Mouse (Mus musculus) MEL (cell line): Measurements from ENCODE around the gene Fam185a. TPM values are rescaled to one million over a fixed set of nuclear protein-coding genes. Genes with fewer than 3 reads are reported as not detected.

Experiments used
- DNase-seq: peaks from one replicate; pipeline ENCODE4 v3.0.0; 2011; ENCODE audit warnings: low read depth, low spot score
- H3K27ac ChIP-seq: 2 replicates; pipeline ENCODE4 v1.5.1; 2012; ENCODE audit warnings: low read depth, mild to moderate bottlenecking, control low read depth, low read length, moderate library complexity; ENCODE audit not compliant: control insufficient read depth
- H3K27me3 ChIP-seq, 2 experiments: fragments of 150-350 bp in 1 of 2; sonication (generic) in 1 of 2; 2 replicates each; pipeline ENCODE4 v1.6.1; 2012; ENCODE audit warnings: low read length in 2 of 2, mild to moderate bottlenecking in 2 of 2, improper control_type of control experiment in 1 of 2, moderate library complexity in 1 of 2; ENCODE audit not compliant: insufficient read depth in 2 of 2, control insufficient read depth in 1 of 2
- H3K36me3 ChIP-seq, 2 experiments: 2 replicates each; pipeline ENCODE4 v1.6.1; 2012 to 2014; ENCODE audit warnings: low read length in 2 of 2, improper control_type of control experiment in 1 of 2, inconsistent platforms in 1 of 2, mild to moderate bottlenecking in 1 of 2; ENCODE audit not compliant: insufficient read depth in 2 of 2, control insufficient read depth in 1 of 2
- H3K4me1 ChIP-seq, 2 experiments: fragments of 150-350 bp in 1 of 2; sonication (generic) in 1 of 2; 2 replicates each; pipeline ENCODE4 v1.6.1; 2012; ENCODE audit warnings: low read length in 2 of 2, improper control_type of control experiment in 1 of 2, mild to moderate bottlenecking in 1 of 2; ENCODE audit not compliant: insufficient read depth in 2 of 2, control insufficient read depth in 1 of 2
- H3K4me3 ChIP-seq, 2 experiments: fragments of 150-350 bp in 1 of 2; sonication (generic) in 1 of 2; 2 replicates each; pipeline ENCODE4 v1.5.1; 2012; ENCODE audit warnings: low read depth in 2 of 2, low read length in 2 of 2, mild to moderate bottlenecking in 2 of 2, moderate library complexity in 2 of 2, control low read depth in 1 of 2, improper control_type of control experiment in 1 of 2; ENCODE audit not compliant: control insufficient read depth in 1 of 2, insufficient read depth in 1 of 2
- H3K79me2 ChIP-seq: 2 replicates; pipeline ENCODE4 v1.6.1; 2012; ENCODE audit warnings: mild to moderate bottlenecking, low read length, moderate library complexity; ENCODE audit not compliant: control insufficient read depth, poor library complexity, insufficient read depth
- H3K9ac ChIP-seq: 2 replicates; pipeline ENCODE4 v1.6.1; 2012; ENCODE audit warnings: low read depth, mild to moderate bottlenecking, control low read depth, low read length, moderate library complexity; ENCODE audit not compliant: control insufficient read depth, poor library complexity, severe bottlenecking
- H3K9me3 ChIP-seq: fragments of 150-350 bp; sonication (generic); replicated peaks from 2 replicates; pipeline ENCODE4 v1.6.1; 2012; ENCODE audit warnings: mild to moderate bottlenecking, low read length, improper control_type of control experiment, moderate library complexity; ENCODE audit not compliant: insufficient read depth
- CTCF ChIP-seq, 3 experiments: IDR thresholded peaks in 2 of 3; conservative IDR thresholded peaks in 1 of 3; 2 replicates each; pipeline ENCODE4 v1.5.1; 2011 to 2012; ENCODE audit warnings: low read length in 3 of 3, low read depth in 2 of 3, mild to moderate bottlenecking in 2 of 3, improper control_type of control experiment in 1 of 3, inconsistent platforms in 1 of 3, mixed read lengths in 1 of 3, moderate library complexity in 1 of 3; ENCODE audit not compliant: control insufficient read depth in 1 of 3, insufficient read depth in 1 of 3, poor library complexity in 1 of 3, severe bottlenecking in 1 of 3
- ELF1 ChIP-seq: IDR thresholded peaks from 2 replicates; pipeline ENCODE4 v1.6.1; 2014; ENCODE audit warnings: low read depth, mild to moderate bottlenecking, inconsistent platforms, low read length, improper control_type of control experiment, moderate library complexity
- GABPA ChIP-seq: IDR thresholded peaks from 2 replicates; pipeline ENCODE4 v1.6.1; 2012; ENCODE audit warnings: low read depth, mild to moderate bottlenecking, inconsistent platforms, low read length, improper control_type of control experiment, moderate library complexity
- MAX ChIP-seq: IDR thresholded peaks from 2 replicates; pipeline ENCODE4 v1.6.1; 2011; ENCODE audit warnings: low read length, improper control_type of control experiment
- MEF2A ChIP-seq: IDR thresholded peaks from 2 replicates; pipeline ENCODE4 v1.6.1; 2014; ENCODE audit warnings: low read depth, mild to moderate bottlenecking, inconsistent platforms, low read length, improper control_type of control experiment; ENCODE audit not compliant: poor library complexity, insufficient replicate concordance, severe bottlenecking; ENCODE audit errors: extremely low read depth
- MXI1 ChIP-seq: IDR thresholded peaks from 2 replicates; pipeline ENCODE4 v1.6.1; 2011; ENCODE audit warnings: mild to moderate bottlenecking, low read depth, low read length, improper control_type of control experiment
- NELFE ChIP-seq: IDR thresholded peaks from 2 replicates; pipeline ENCODE4 v1.6.1; 2011; ENCODE audit warnings: low read depth, low read length, improper control_type of control experiment
- RAD21 ChIP-seq: IDR thresholded peaks from 2 replicates; pipeline ENCODE4 v1.6.1; 2011; ENCODE audit warnings: mild to moderate bottlenecking, low read depth, low read length, improper control_type of control experiment
- RCOR1 ChIP-seq: IDR thresholded peaks from 2 replicates; pipeline ENCODE4 v1.6.1; 2012; ENCODE audit warnings: low read depth, mild to moderate bottlenecking, inconsistent platforms, low read length, improper control_type of control experiment
- SIN3A ChIP-seq: IDR thresholded peaks from 2 replicates; pipeline ENCODE4 v1.6.1; 2012; ENCODE audit warnings: low read length, improper control_type of control experiment, inconsistent platforms
- SMC3 ChIP-seq: IDR thresholded peaks from 2 replicates; pipeline ENCODE4 v1.6.1; 2011; ENCODE audit warnings: low read depth, low read length, improper control_type of control experiment
- UBTF ChIP-seq: IDR thresholded peaks from 2 replicates; pipeline ENCODE4 v1.6.1; 2012; ENCODE audit warnings: low read depth, mild to moderate bottlenecking, inconsistent platforms, low read length, improper control_type of control experiment, moderate library complexity, borderline replicate concordance; ENCODE audit not compliant: insufficient read depth
- ZC3H11A ChIP-seq: IDR thresholded peaks from 2 replicates; pipeline ENCODE4 v1.6.1; 2012; ENCODE audit warnings: low read depth, mild to moderate bottlenecking, inconsistent platforms, low read length, improper control_type of control experiment
- ZNF384 ChIP-seq: IDR thresholded peaks from 2 replicates; pipeline ENCODE4 v1.6.1; 2012; ENCODE audit warnings: low read depth, mild to moderate bottlenecking, inconsistent platforms, low read length, improper control_type of control experiment
- polyA plus RNA-seq, 2 experiments: library from polyadenylated mRNA; stranded (reverse) in 1 of 2; unstranded in 1 of 2; fragments of >175 nt in 1 of 2; fragments of >200 nt in 1 of 2; gene quantifications; 2 replicates each; pipeline versions ENCODE4 v1.2.1 to v1.2.4; 2012; ENCODE audit warnings: low replicate concordance in 2 of 2, low read depth in 1 of 2; ENCODE audit not compliant: insufficient read length in 2 of 2, insufficient read depth in 1 of 2, missing spikeins in 1 of 2
- total RNA-seq: library from RNA; depleted of rRNA; stranded (reverse); fragments of 300-350 nt; gene quantifications from 2 replicates; pipeline ENCODE4 v1.2.3, GENCODE M21; 2012

Gene Fam185a
- total and polyA plus RNA-seq, 3 experiments, result 20.2 to 28.3 TPM; not detected in 1

- Histone ChIP-seq H3K4me3 (peak overlapping the region; percentile 65 to 87), H3K27ac (no peak overlapping the region), H3K36me3 (peaks cover 9 to 22% of the 10 kb centered on the region in 2 experiments), H3K9ac (peak overlapping the region; percentile 75), H3K4me1 (peaks cover 10 to 15% of the 10 kb centered on the region in 2 experiments), H3K9me3 (no peaks in the 10 kb centered on the region), H3K27me3 (no peaks in the 10 kb centered on the region), H3K79me2 (peaks cover 26% of the 10 kb centered on the region)
- DNase-seq, result peak; percentile 35
- TF ChIP-seq ELF1 (no peak), SIN3A (0 out of 2 replicates have a peak, but pooled peaks have one; percentile 11), MXI1 (peak; percentile 36; the same call in 1 of the 2 replicates)
Observed at GRCm38 (mm10) chr5:21426666-21427065, 1.9 kb downstream of the Fam185a start.

DNA sequence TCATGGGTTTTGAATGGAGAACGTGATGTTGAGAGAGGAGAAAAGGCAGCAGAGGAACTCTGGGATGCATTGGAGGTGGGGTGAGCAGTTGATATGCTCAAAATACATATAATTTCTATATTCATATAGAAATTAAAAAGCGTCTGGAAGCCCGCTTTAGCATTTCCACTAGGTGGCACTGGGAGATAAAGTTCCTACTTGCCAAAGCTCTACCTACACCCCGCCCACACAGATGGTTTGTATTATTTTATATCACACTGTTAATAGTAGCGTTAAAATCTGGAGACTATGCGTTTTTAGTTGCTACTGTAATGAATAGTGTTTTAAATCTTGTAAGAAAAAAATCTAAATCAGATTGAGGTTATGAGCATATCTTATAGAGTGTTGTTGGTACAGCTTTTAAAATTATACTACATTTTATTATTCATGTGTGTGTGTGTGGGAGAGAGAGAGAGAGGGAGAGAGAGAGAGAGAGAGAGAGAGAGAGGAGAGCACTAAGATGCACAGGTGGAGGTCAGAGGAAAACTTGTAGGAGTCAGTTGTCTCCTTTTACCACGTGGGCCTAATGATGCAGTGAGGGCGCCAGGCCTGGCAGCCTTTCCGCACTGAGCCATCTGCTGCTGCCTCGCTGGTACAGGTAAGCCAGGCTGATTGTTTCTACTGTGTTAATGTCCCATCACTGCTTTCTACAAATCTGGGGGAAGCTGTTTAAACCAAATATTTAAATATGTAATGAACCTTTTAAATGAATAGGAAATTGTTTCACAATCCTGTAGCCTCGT, 9.6 kb downstream of the Fam185a start:
- no peak overlapping the region for H3K27ac ChIP-seq

DNA sequence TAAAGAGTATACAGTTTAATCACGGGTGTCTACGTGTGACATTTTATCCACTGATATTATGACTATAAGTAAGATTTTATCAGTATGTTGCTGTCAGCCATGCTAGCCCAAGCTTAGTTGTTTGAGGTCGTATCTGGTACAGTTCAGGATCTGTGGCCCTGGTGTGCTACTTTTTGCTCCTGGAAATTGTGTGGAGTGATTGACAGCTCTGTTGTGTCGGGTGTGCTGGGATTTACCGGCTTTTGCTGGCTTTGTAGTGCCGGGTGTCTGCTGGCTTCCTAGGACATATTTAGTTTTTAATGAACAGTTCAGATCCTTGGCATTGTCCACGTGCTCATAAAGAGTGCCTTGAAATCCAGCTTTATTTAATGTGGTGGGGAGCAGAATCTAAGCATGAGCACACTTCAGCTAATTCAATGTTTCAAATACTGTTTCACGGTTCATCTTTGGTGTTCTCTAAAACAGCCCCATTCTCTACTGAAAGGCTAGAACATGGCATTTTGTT, 11.8 kb downstream of the Fam185a start:
- no peak overlapping the region for H3K27ac ChIP-seq
- DNase-seq, result no peak
- no peak overlapping the region for H3K9ac ChIP-seq
- H3K79me2 ChIP-seq, result no peaks in the 10 kb centered on the region
- H3K27me3 ChIP-seq, result no peaks in the 10 kb centered on the region
- TF ChIP-seq UBTF, result no peak
- TF ChIP-seq NELFE, result no peak
- TF ChIP-seq SIN3A, result no peak
- no peak for TF ChIP-seq RCOR1
- TF ChIP-seq MAX, result no peak
- TF ChIP-seq GABPA, result no peak
- no peak overlapping the region for H3K4me3 ChIP-seq
- peaks cover 0 to 23% of the 10 kb centered on the region in 2 experiments; a peak in 3 of 4 replicates for H3K36me3 ChIP-seq
- no peaks in the 10 kb centered on the region for H3K4me1 ChIP-seq
- H3K9me3 ChIP-seq, result no peaks in the 10 kb centered on the region

More for the DNA sequence above, 9.6 kb downstream of the Fam185a start:
- Histone ChIP-seq H3K4me3 (no peak overlapping the region), H3K9ac (no peak overlapping the region), H3K9me3 (no peaks in the 10 kb centered on the region), H3K27me3 (no peaks in the 10 kb centered on the region), H3K79me2 (peaks cover 3% of the 10 kb centered on the region; the same call in 1 of the 2 replicates), H3K4me1 (peaks cover 0 to 3% of the 10 kb centered on the region in 2 experiments; a peak in 1 of 4 replicates), H3K36me3 (peaks cover 3 to 26% of the 10 kb centered on the region in 2 experiments)
- DNase-seq, result peak; percentile 41
- TF ChIP-seq ZNF384 (no peak), MEF2A (no peak), SMC3 (peak; percentile 60), ZC3H11A (0 out of 2 replicates have a peak, but pooled peaks have one; percentile 37), MXI1 (no peak), CTCF (IDR thresholded peaks at IDR 0.05 in 2 of 3, conservative IDR thresholded peaks at IDR 0.05 in 1 of 3; ENCODE audit: control insufficient read depth in 1 of 3, insufficient read depth in 1 of 3, low read depth in 2 of 3, low read length in 3 of 3, poor library complexity in 1 of 3, severe bottlenecking in 1 of 3) (peak in 2 of 3 experiments; percentile 36 to 62; a peak in 4 of 6 replicates), SIN3A (0 out of 2 replicates have a peak, but pooled peaks have one; percentile 20), RAD21 (peak; percentile 70)
